Mouse (Mus musculus) NIH3T3 (cell line): Measurements from ENCODE around the gene Wdr20.

ENCODE experiments used
- DNase-seq: peaks from one replicate; pipeline ENCODE4 v3.0.0-alpha.2; 2012; ENCODE audit warnings: low read depth

The Wdr20 gene

GRCm38 (mm10) chr12:110779296-110779695, 41.6 kb downstream of the Wdr20 start:
- DNase-seq = no peak

GRCm38 (mm10) chr12:110781181-110781580, 43.4 kb downstream of the Wdr20 start:
- no peak for DNase-seq

GRCm38 (mm10) chr12:110782278-110782677, 44.5 kb downstream of the Wdr20 start:
- DNase-seq = no peak

- DNase-seq = no peak
Observed at GRCm38 (mm10) chr12:110784211-110784610, 46.5 kb downstream of the Wdr20 start.

- DNase-seq = no peak
Observed at GRCm38 (mm10) chr12:110786243-110786642, 48.5 kb downstream of the Wdr20 start.

- no peak for DNase-seq
Observed at GRCm38 (mm10) chr12:110790580-110790979, 52.8 kb downstream of the Wdr20 start.

GRCm38 (mm10) chr12:110791026-110791425, 53.3 kb downstream of the Wdr20 start:
- no peak for DNase-seq

GRCm38 (mm10) chr12:110795035-110795434, 57.3 kb downstream of the Wdr20 start:
- DNase-seq = no peak

GRCm38 (mm10) chr12:110796748-110797147, 59.0 kb downstream of the Wdr20 start:
- no peak for DNase-seq

- DNase-seq = peak; percentile 25
Observed at GRCm38 (mm10) chr12:110797202-110797601, 59.5 kb downstream of the Wdr20 start.

GRCm38 (mm10) chr12:110797842-110798431, 60.2 kb downstream of the Wdr20 start:
- peak; percentile 68 for DNase-seq

GRCm38 (mm10) chr12:110799226-110799625, 61.5 kb downstream of the Wdr20 start:
- DNase-seq = no peak

- no peak for DNase-seq
Observed at GRCm38 (mm10) chr12:110801876-110802464, 64.2 kb downstream of the Wdr20 start.

- no peak for DNase-seq
Observed at GRCm38 (mm10) chr12:110802674-110803297, 65.0 kb downstream of the Wdr20 start.

GRCm38 (mm10) chr12:110804261-110804660, 66.5 kb downstream of the Wdr20 start:
- no peak for DNase-seq

GRCm38 (mm10) chr12:110806301-110806970, 68.7 kb downstream of the Wdr20 start:
- DNase-seq = peak; percentile 26

- no peak for DNase-seq
Observed at GRCm38 (mm10) chr12:110808430-110808829, 70.7 kb downstream of the Wdr20 start.

GRCm38 (mm10) chr12:110808848-110809247, 71.1 kb downstream of the Wdr20 start:
- no peak for DNase-seq

- DNase-seq = no peak
Observed at GRCm38 (mm10) chr12:110813132-110813531, 75.4 kb downstream of the Wdr20 start.

- DNase-seq = no peak
Observed at GRCm38 (mm10) chr12:110813624-110814023, 75.9 kb downstream of the Wdr20 start.

GRCm38 (mm10) chr12:110814924-110815323, 77.2 kb downstream of the Wdr20 start:
- no peak for DNase-seq

- peak; percentile 41 for DNase-seq
Observed at GRCm38 (mm10) chr12:110816833-110817232, 79.1 kb downstream of the Wdr20 start.

GRCm38 (mm10) chr12:110819367-110819766, 81.6 kb downstream of the Wdr20 start:
- DNase-seq = no peak
